Mouse (Mus musculus): Measurements from ENCODE around the gene Plekhg6. TPM values are rescaled to one million over a fixed set of nuclear protein-coding genes. Genes with fewer than 3 reads are reported as not detected.

The Plekhg6 gene
- polyA plus RNA-seq, 1 experiment from 2014 or later, result 0.05 TPM

- H3K27ac ChIP-seq (replicated peaks), result no peak overlapping the region
- no peaks in the 10 kb centered on the region for H3K4me1 ChIP-seq
- no peak overlapping the region for H3K9ac ChIP-seq (replicated peaks)
- no peak for ATAC-seq (ENCODE audit: low FRiP score, low read depth)
- H3K9me3 ChIP-seq, result no peaks in the 10 kb centered on the region
- WGBS, result 83% methylated on average over 9 of the region's 9 CpGs
- H3K4me3 ChIP-seq, result no peak overlapping the region
- no peak overlapping the region for H3K4me2 ChIP-seq (replicated peaks)
- H3K36me3 ChIP-seq, result no peaks in the 10 kb centered on the region
- H3K27me3 ChIP-seq, result peaks cover 4% of the 10 kb centered on the region; the same call in 1 of the 2 replicates
Observed at GRCm38 (mm10) chr6:125413326-125413725, 32.7 kb upstream of the Plekhg6 start.

- H3K4me1 ChIP-seq, result no peaks in the 10 kb centered on the region
- H3K4me3 ChIP-seq, result no peak overlapping the region
- H3K9ac ChIP-seq (replicated peaks), result no peak overlapping the region
- H3K9me3 ChIP-seq, result no peaks in the 10 kb centered on the region
- no peak overlapping the region for H3K4me2 ChIP-seq (replicated peaks)
- H3K27ac ChIP-seq (replicated peaks), result no peak overlapping the region
- H3K27me3 ChIP-seq, result no peaks in the 10 kb centered on the region
- ATAC-seq (ENCODE audit: low FRiP score, low read depth), result no peak
- WGBS, result 95% methylated on average over 6 of the region's 6 CpGs
- no peaks in the 10 kb centered on the region for H3K36me3 ChIP-seq
Observed at GRCm38 (mm10) chr6:125411661-125412060, 31.1 kb upstream of the Plekhg6 start.

DNA sequence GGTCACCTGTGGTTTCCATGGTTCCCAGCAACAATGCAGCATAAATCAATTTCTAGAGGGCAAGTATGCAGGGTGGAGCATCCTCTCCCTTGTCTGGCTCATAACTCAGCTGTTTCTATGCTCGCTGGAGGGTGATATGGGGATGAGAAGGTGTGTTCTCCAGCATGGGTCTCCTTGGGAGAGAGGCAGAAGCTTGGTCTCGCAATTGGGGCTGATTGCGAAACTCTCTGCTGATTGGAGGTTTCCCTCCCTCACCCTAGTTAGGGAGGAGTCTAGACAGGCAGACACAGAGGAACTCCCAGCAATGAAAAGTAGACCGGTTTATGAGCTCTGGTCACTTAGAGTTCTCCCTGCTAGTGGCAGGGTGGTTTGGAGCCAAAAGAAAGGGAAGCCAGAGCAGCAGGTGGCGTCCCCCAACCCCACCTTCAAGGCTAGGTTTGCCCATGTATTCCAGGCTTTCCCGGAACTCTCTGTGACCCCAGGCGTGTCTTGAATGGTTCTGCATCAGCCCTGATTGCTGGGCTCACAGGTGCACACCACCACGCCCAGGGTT lies 30.5 kb upstream of the Plekhg6 start:
- ATAC-seq (ENCODE audit: low FRiP score, low read depth), result no peak
- Histone ChIP-seq H3K27ac (replicated peaks) (no peak overlapping the region), H3K4me3 (no peak overlapping the region), H3K4me1 (no peaks in the 10 kb centered on the region), H3K36me3 (no peaks in the 10 kb centered on the region), H3K9me3 (no peaks in the 10 kb centered on the region), H3K27me3 (no peaks in the 10 kb centered on the region), H3K9ac (replicated peaks) (no peak overlapping the region), H3K4me2 (replicated peaks) (no peak overlapping the region)
- whole genome bisulfite sequencing, result 66% methylated on average over 8 of the region's 8 CpGs

GRCm38 (mm10) chr6:125410551-125410950 lies 30.0 kb upstream of the Plekhg6 start:
- no peak overlapping the region for H3K27ac ChIP-seq (replicated peaks)
- H3K36me3 ChIP-seq, result no peaks in the 10 kb centered on the region
- H3K4me2 ChIP-seq (replicated peaks), result no peak overlapping the region
- H3K9me3 ChIP-seq, result no peaks in the 10 kb centered on the region
- 77% methylated on average over 11 of the region's 11 CpGs for WGBS
- no peak overlapping the region for H3K4me3 ChIP-seq
- H3K4me1 ChIP-seq, result no peaks in the 10 kb centered on the region
- H3K9ac ChIP-seq (replicated peaks), result no peak overlapping the region
- no peak for ATAC-seq (ENCODE audit: low FRiP score, low read depth)
- H3K27me3 ChIP-seq, result no peaks in the 10 kb centered on the region

DNA sequence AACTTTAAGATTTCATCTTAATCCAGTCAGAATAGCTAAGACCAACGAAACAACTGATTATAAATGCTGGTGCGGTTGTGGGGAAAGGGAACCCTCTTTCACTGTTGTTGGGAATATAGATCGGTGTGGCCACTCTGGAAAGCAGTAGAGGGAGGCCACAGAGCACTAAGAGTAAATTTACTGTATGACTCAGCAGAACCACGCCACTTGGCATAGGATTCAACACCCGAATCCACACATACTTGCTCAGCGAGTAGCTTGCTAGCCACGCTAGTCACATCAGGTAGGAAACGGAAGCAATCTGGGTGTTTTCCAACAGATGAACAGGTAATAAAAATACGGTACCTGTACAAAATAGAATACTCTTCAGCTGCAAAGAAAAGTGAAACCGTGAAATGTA lies 27.1 kb upstream of the Plekhg6 start:
- no peaks in the 10 kb centered on the region for H3K36me3 ChIP-seq
- H3K4me2 ChIP-seq (replicated peaks), result no peak overlapping the region
- no peak overlapping the region for H3K9ac ChIP-seq (replicated peaks)
- no peak overlapping the region for H3K27ac ChIP-seq (replicated peaks)
- no peak overlapping the region for H3K4me3 ChIP-seq
- H3K4me1 ChIP-seq, result no peaks in the 10 kb centered on the region
- 93% methylated on average over 10 of the region's 10 CpGs for WGBS
- no peaks in the 10 kb centered on the region for H3K9me3 ChIP-seq
- no peaks in the 10 kb centered on the region for H3K27me3 ChIP-seq
- no peak for ATAC-seq (ENCODE audit: low FRiP score, low read depth)

DNA sequence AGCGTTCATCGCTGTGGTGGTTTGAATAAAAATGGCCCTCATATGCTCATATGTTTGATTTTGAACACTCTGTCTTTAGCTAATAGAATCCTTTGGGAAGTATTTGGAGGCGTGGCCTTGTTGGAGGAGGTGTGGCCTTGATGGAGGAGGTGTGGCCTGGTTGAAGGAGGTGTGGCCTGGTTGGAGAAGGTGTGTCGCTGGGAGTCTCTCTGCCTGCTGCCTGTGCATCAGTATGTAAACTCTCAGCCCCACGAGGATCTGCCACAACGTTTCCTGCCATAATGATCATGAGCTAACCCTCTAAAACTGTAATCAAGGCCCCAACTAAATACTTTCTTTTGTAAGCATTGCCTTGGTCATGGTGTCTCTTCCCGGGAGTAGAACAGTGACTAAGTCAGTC lies 26.6 kb upstream of the Plekhg6 start:
- WGBS, result 86% methylated on average over 7 of the region's 7 CpGs
- no peak overlapping the region for H3K27ac ChIP-seq (replicated peaks)
- H3K4me2 ChIP-seq (replicated peaks), result no peak overlapping the region
- H3K27me3 ChIP-seq, result no peaks in the 10 kb centered on the region
- no peak overlapping the region for H3K9ac ChIP-seq (replicated peaks)
- H3K4me1 ChIP-seq, result no peaks in the 10 kb centered on the region
- H3K4me3 ChIP-seq, result no peak overlapping the region
- no peaks in the 10 kb centered on the region for H3K36me3 ChIP-seq
- H3K9me3 ChIP-seq, result no peaks in the 10 kb centered on the region
- ATAC-seq (ENCODE audit: low FRiP score, low read depth), result no peak

DNA sequence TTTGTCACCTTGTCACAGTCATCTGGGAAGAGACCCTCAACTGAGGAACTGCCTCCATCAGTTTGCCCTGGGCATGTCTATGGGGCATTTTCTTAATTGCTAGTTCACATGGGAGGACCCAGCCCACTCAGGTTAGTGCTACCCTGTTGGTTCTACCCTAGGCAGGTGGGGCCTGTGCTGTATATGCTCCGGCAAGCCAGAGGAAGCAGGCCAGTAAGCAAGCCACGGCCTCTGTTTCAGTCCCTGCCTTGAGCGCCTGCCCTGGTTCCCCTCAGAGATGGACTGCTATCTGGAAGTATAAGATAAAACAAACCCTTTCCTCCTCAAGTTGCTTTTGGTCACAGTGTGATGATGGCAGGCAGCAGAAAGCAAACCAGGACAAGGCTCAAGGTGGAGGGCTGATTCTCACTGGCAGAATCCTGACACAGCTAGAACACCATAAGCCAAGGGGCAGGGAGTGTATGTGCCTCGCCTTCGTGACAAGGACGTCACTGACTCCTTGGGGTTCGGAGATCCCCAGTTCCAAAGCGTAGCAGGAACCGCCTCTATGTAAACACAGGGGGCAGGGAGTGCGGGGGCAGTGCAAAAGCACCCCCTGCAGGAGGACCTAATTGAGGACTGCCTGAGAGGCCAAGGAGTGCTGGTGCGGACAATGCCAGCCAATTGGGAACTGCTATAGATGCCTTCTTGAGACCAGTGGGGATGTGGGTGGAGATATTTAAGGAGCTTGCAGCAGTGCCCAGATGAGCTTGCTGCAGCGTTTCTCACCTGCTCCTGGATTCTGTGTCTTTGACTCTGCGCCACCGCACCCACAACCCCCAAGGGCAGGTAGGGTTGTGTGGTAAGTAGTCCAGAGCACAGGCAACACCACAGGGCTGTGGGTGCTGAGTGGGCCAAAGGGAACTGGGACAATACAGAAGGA lies 25.1 kb upstream of the Plekhg6 start:
- ATAC-seq (ENCODE audit: low FRiP score, low read depth), result no peak
- Histone ChIP-seq H3K9me3 (no peaks in the 10 kb centered on the region), H3K27me3 (no peaks in the 10 kb centered on the region), H3K9ac (replicated peaks) (no peak overlapping the region), H3K27ac (replicated peaks) (no peak overlapping the region), H3K36me3 (no peaks in the 10 kb centered on the region), H3K4me3 (no peak overlapping the region), H3K4me1 (no peaks in the 10 kb centered on the region), H3K4me2 (replicated peaks) (no peak overlapping the region)
- WGBS, result 57% methylated on average over 14 of the region's 14 CpGs

GRCm38 (mm10) chr6:125389853-125390252 lies 9.3 kb upstream of the Plekhg6 start:
- H3K27ac ChIP-seq (replicated peaks), result no peak overlapping the region
- no peak for ATAC-seq (ENCODE audit: low FRiP score, low read depth)

GRCm38 (mm10) chr6:125386080-125386479 lies 5.5 kb upstream of the Plekhg6 start:
- Histone ChIP-seq H3K27me3 (peaks cover 22% of the 10 kb centered on the region), H3K9ac (replicated peaks) (no peak overlapping the region), H3K27ac (replicated peaks) (no peak overlapping the region), H3K36me3 (no peaks in the 10 kb centered on the region), H3K4me3 (no peak overlapping the region), H3K4me2 (replicated peaks) (no peak overlapping the region), H3K4me1 (no peaks in the 10 kb centered on the region), H3K9me3 (no peaks in the 10 kb centered on the region)
- no peak for ATAC-seq (ENCODE audit: low FRiP score, low read depth)
- WGBS, result 79% methylated on average over 6 of the region's 6 CpGs

More at GRCm38 (mm10) chr6:125389853-125390252, 9.3 kb upstream of the Plekhg6 start:
- Histone ChIP-seq H3K27me3 (no peaks in the 10 kb centered on the region), H3K4me2 (replicated peaks) (no peak overlapping the region), H3K4me3 (no peak overlapping the region), H3K36me3 (no peaks in the 10 kb centered on the region), H3K9ac (replicated peaks) (no peak overlapping the region), H3K4me1 (no peaks in the 10 kb centered on the region), H3K9me3 (no peaks in the 10 kb centered on the region)
- WGBS, result 93% methylated on average over 5 of the region's 5 CpGs

- Histone ChIP-seq H3K4me2 (replicated peaks) (no peak overlapping the region), H3K4me3 (no peak overlapping the region), H3K27ac (replicated peaks) (no peak overlapping the region), H3K27me3 (peaks cover 29% of the 10 kb centered on the region), H3K36me3 (no peaks in the 10 kb centered on the region), H3K9me3 (no peaks in the 10 kb centered on the region), H3K4me1 (peaks cover 4% of the 10 kb centered on the region), H3K9ac (replicated peaks) (no peak overlapping the region)
- no peak for ATAC-seq (ENCODE audit: low FRiP score, low read depth)
- WGBS, result 63% methylated on average over 11 of the region's 11 CpGs
Observed at GRCm38 (mm10) chr6:125385066-125385974, 4.7 kb upstream of the Plekhg6 start.

DNA sequence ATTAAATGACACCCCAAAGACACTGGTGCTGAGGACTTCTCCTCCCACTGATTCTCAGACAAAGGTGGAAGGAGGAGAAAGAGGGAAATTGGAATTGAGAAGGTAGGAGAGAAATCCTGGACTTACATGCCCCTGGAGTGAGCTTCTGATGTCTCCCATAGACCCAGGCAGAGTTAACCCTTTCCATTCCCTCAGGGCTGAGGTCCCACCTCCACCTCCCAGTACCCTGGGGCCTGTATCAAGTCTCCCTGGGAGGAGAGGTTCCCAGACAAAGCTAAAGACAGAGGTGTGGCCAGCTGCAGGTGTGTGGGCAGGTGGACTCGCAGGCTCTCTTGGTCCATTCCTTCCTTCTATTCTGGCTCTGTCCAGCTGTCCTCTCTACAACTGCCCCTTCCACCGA lies 1.4 kb upstream of the Plekhg6 start:
- Histone ChIP-seq H3K27me3 (peaks cover 62% of the 10 kb centered on the region), H3K4me3 (no peak overlapping the region)
- WGBS, result 70% methylated on average over 2 of the region's 2 CpGs

DNA sequence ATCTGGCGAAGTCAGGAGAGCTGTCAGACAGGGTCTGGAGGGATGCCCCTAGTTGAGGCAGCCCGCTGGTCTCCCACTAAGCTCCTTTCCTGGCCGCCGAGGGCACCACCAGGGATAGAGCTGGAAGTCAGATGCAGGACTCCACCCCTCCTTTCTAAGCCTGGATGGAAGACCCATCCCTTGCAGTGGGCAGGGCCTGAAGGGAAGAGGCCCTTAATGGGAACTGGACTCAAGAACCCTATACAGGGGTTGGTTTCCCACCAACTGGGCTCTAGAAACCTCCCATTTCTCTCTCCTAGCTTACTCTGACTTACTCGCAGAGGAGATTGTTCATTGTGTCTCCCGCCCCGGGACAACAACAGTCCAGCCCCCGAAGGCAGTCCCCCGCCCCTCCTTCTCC lies 812 bp downstream of the Plekhg6 start:
- Histone ChIP-seq H3K27ac (replicated peaks) (no peak overlapping the region), H3K4me3 (peak overlapping the region; percentile 37), H3K4me1 (peaks cover 18% of the 10 kb centered on the region), H3K27me3 (peaks cover 70% of the 10 kb centered on the region), H3K9ac (replicated peaks) (no peak overlapping the region), H3K9me3 (no peaks in the 10 kb centered on the region), H3K36me3 (no peaks in the 10 kb centered on the region), H3K4me2 (replicated peaks) (peak overlapping the region; percentile 54)
- ATAC-seq (ENCODE audit: low FRiP score, low read depth), result no peak
- 2% methylated on average over 9 of the region's 9 CpGs for WGBS

More for the DNA sequence above, 1.4 kb upstream of the Plekhg6 start:
- H3K9ac ChIP-seq (replicated peaks), result no peak overlapping the region
- no peak overlapping the region for H3K4me2 ChIP-seq (replicated peaks)
- H3K4me1 ChIP-seq, result peaks cover 18% of the 10 kb centered on the region
- no peaks in the 10 kb centered on the region for H3K9me3 ChIP-seq
- ATAC-seq (ENCODE audit: low FRiP score, low read depth), result no peak
- H3K27ac ChIP-seq (replicated peaks), result no peak overlapping the region
- no peaks in the 10 kb centered on the region for H3K36me3 ChIP-seq

Data from midbrain, embryonic 12.5 days (tissue).